Mouse (Mus musculus): ENCODE measurements around the gene Babam2. TPM values are rescaled to one million over a fixed set of nuclear protein-coding genes. Genes with fewer than 3 reads are reported as not detected.

Gene Babam2
- total RNA-seq, 1 experiment from 2014 or later: 152 TPM

- DNase-seq: no peak
Measured at GRCm38 (mm10) chr5:32053476-32053875, 356.0 kb downstream of the Babam2 start.

DNA sequence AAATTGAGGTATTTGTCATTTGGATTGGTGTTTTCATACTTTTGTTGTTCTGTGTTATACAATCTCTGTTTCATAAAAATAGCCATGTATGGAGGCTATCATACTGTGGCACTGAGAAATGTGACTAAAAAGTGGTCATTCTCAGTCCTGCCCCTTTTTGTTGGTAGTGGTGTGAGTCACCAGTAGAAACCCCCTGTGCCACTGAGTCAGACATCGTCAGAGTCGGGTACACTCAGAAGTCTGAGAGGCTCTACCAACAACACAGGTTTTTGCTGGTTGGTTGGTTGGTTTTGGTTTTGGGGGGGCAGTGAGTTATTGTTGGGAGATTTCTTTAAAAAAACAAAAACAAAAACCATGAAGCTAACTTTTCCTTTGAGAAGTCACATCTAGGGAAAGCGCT lies 358.2 kb downstream of the Babam2 start:
- no peak for DNase-seq

DNA sequence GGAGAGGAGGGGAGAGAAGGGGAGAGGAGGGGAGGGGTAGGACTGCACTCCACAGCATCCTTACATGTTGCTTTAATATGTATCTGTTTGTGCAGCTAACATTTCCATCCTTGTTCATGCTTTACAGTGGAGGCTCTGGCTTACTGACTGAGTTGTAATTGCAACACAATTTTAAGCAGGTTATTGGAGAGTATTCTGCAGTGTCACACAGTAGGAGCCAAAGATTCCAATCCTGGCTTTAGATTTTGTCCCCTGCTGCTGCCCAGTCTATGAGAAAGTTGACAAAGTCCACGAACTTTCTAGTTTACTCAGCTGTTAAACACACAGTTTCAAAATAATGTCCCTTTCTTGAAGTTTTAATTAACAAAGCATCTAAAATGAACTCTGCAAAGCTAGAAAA lies 358.6 kb downstream of the Babam2 start:
- no peak for DNase-seq

DNA sequence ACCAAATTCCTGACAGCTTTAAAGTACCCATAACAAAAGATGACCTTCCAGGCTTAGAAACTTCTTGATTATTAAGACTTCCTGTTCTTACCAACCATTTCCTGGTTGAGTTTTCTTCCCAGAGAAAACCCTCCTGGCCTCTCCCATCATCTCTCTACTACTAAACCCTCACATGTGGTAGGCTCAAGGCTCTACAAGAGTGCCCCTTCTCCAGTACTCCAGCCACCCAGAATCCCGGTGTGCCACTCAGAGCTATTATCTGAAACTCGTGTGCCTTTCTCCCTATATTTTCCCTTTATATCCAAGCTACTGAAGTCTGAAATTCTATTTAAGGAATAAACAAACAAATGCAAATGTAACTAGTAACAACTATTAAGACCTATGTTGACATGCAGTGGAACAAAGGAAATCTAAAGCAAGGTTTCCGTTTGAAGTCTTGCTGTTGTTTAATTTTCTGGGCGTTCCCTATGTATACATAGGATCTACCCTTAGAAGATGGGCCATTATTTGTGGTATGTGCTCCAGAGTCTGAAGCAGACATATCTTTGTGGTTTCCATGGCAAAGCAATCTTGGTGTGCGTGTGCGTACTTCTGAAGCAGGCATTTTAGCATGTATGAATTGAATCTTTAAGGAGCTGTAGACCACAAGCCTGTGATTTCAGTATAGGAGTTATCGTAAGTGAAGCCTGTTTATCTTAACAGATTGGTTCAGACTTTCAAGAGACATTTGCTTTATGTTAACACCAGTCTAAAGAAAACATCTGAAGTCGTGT lies 361.2 kb downstream of the Babam2 start:
- no peak for DNase-seq

DNA sequence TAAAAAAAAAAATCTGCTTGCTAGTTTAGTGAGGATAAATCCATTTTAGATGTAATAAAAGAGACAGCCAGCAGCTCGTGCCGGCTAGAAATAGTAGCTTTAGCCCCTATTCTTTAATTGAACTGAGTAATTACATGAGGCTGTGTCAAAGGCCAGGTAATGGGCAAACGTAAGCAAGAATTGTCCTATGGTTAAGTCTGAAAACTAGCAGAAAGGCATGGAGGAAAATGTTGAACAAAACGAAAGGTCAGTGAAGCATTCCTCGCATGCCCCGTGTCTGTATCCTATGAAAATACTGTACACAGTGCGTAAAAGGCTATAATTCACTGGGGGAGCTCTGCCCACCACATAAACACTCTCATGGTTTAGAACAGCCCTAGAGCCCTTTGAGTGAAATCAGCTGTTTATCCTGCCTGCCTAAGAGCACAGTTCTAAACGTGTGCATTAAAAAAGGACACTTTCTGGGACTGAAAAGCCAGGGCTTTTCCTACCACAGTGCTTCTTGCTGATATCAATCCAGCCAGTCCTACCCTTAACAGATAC lies 361.8 kb downstream of the Babam2 start:
- no peak for DNase-seq

- DNase-seq: no peak
Measured at GRCm38 (mm10) chr5:32060485-32060884, 363.0 kb downstream of the Babam2 start.

GRCm38 (mm10) chr5:32061854-32062253 lies 364.4 kb downstream of the Babam2 start:
- DNase-seq: no peak

GRCm38 (mm10) chr5:32064341-32065105 lies 367.0 kb downstream of the Babam2 start:
- DNase-seq: no peak

GRCm38 (mm10) chr5:32066015-32066734 lies 368.7 kb downstream of the Babam2 start:
- no peak for DNase-seq

GRCm38 (mm10) chr5:32066839-32067238 lies 369.4 kb downstream of the Babam2 start:
- DNase-seq: no peak

GRCm38 (mm10) chr5:32068616-32069015 lies 371.1 kb downstream of the Babam2 start:
- DNase-seq: no peak

- no peak for DNase-seq
Measured at GRCm38 (mm10) chr5:32069096-32069495, 371.6 kb downstream of the Babam2 start.

DNA sequence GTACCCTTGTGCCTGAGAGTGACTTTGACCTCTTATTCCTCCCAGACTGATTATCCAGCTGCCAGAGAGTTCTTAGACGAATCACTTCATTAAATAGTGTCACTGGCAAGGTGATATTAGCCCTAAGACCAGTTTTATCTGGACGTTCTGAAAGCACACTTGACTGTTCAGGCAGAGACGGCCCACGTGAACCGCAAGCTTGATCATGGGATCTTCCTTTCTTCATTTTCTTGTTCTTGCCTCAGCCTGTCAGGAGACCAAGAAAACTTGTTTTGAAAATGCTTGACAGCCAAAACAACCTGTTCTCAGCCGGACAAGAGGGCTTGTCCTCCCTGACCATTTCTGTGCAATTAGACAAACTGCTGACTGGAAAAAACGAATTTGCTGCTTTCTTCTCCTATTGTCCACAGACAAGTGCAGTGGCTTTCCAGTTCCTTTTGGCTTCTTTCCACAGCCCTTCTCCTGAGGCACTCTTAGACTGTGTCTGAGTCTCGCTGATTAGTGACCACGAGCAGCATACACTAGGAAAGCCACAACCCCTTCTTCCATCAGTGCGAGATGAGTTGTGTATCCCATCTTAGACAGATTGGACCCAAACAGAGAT lies 372.2 kb downstream of the Babam2 start:
- no peak for DNase-seq

DNA sequence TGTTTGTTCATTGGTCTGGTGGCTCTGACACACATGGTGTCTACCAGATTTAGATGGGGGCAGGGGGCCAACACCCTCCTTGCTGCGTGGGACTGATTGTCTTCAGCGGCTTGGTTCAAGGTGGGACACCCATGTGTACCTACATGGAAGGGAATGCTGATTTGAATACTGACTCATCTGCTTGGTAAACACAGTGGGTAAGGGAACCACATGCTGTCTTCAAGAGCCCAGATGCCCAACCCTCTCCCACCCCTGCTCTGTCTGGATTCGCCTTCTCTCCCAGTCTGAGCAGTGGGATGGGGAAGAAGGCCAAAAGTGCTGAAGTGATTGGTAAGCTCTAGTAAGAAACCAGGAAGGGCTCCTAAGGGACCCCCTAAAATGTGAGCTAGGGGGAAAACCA lies 373.3 kb downstream of the Babam2 start:
- DNase-seq: no peak

GRCm38 (mm10) chr5:32071314-32071713 lies 373.8 kb downstream of the Babam2 start:
- no peak for DNase-seq

GRCm38 (mm10) chr5:32071824-32072223 lies 374.3 kb downstream of the Babam2 start:
- no peak for DNase-seq

DNA sequence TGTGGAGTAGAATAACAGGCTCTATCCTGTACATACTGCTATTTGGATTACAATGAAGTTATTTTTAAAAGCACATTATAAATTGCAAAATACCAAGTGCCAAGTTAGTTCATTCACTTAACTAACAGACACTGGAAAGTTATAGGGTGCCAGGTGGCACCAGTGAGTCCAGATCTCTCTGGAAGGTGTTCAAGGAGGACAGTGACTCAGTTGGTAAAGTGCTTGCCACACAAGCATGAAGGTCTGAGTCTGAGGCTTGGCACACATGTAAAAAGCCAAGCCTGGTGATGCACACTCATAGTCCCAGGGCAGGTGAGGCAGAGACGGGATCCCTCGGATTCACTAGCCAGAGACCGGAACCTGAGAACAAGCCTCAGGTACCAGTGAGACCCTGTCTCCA lies 375.4 kb downstream of the Babam2 start:
- no peak for DNase-seq

DNA sequence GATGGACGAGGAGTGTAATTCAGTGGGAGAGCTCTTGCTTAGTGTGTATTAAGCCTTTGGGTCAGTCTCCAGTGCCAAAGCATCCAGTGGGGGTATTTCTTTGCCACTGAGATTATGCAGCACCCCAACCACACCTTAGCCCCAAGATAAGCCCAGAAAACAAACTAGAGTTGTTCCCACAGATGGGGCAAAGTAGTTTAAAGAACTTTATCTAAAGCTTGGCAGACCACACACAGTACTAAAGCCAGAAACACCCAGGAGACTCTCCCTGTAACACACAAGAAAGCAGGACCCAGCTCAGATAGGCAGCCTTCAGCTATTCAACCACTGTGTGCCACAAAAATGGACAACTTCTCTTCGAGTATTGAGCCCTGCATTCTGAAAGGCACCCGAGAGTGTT lies 376.6 kb downstream of the Babam2 start:
- DNase-seq: no peak

GRCm38 (mm10) chr5:32077139-32077538 lies 379.7 kb downstream of the Babam2 start:
- DNase-seq: no peak

DNA sequence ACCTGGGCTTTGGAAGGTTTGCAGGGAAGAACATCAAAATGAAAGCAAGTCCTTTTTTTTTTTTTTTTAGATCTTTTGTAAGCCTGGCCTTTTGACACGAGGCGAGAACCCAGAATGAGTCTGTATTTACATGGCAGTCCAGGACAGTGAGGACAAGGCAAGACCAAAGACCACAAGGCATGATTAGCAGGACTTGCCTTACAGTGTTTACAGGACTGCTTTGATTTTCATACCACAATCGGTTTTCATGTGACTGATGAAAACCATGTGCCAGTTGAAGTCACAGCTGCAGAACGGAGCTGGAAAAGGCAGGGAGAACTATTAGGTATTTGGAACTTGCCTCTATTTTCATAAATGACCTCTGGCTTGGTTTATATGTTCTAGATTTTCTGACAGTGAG lies 381.5 kb downstream of the Babam2 start:
- no peak for DNase-seq

DNA sequence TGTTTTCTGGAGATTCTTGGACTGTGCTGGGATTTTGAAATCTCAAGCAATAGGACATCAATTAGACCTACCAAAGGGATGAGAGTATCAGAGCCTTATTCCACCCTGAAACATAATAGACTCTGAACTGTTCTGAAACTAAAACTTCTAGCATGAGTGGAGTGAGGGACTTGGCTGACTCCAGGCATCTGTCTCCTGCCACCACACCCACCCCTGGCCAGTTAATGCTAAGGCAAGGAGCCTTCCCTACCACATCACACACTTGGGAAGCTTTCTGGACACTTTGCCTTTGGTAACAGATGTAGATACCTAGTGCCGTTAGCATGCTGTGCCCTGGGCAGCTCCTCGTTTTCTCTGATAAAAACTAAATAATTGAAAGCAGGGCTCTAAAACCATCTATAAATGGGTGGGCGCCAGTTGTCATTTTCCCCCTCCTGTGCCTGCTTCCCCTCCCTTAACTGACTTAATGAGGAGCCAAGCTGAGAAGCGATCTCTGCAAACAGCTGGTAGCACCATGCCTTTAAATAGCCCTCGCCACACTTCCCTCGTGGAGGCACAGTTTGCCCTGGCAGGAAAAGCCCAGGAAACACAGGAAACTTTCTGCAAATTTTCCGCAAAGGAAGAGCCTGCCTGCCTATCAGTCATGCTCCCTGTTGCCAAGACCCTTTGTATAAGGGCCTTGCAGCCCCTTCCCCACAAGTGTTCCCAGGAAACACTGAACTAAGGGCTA lies 383.2 kb downstream of the Babam2 start:
- no peak for DNase-seq

DNA sequence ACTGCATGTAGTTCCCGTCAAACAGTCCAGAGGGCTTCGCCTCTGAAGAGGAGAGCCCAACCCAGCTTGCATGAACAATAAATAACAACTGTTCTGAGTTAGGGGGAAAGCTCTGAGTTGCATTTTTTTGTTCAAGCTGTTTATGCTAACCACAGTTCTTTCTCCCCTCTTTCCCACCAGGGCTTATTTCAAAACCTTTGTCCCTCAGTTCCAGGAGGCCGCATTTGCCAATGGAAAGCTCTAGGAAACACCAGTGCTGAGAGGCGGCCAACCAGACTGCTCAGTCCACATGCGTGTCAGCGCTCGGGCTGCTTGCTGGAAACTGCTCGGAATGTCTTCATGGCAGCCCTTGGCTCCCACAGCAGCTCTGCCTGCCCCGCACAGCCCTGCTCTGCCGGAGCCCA lies 386.9 kb downstream of the Babam2 start:
- DNase-seq: no peak
